Mouse (Mus musculus): ENCODE results near the gene Rreb1. TPM values are rescaled to one million over a fixed set of nuclear protein-coding genes. Genes with fewer than 3 reads are reported as not detected.

Gene Rreb1
- polyA plus RNA-seq, 1 experiment, result 6.0 TPM

DNA sequence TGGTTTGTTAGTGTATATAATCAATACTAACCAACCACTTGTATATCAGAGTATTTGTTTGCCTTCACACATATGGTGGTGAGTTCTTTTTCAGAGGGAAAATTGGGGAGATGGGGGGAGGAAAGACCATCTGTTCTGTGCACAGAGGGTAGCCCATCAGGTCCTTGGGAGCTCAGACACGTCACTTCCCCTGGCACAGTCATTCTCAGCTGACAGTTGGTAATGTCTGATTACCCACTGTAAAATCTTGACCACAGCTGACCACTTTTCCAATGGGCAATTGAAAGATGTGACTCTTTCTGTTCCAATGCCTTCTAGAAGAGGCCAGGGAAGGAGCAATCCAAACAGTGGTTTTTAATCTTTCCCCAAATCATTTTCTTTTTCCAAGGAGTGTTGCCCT, 101.8 kb downstream of the Rreb1 start:
- TF ChIP-seq MYOD1 (IDR thresholded peaks at IDR 0.05; ENCODE audit: control insufficient read depth, insufficient read length, low read depth) (peak; percentile 59), USF1 (IDR thresholded peaks at IDR 0.05; ENCODE audit: low read depth) (no peak)
- Histone ChIP-seq H3K4me3 (ENCODE audit: insufficient read depth, poor library complexity, severe bottlenecking) (no peak overlapping the region), H3K36me3 (ENCODE audit: control insufficient read depth, insufficient read depth) (no peaks in the 10 kb centered on the region), H3ac (ENCODE audit: control insufficient read depth, insufficient read length, low read depth) (no peak overlapping the region), H3K27me3 (ENCODE audit: control insufficient read depth, insufficient read depth, insufficient read length) (no peaks in the 10 kb centered on the region), H3K79me3 (ENCODE audit: low read depth) (peaks cover 65% of the 10 kb centered on the region), H3K79me2 (ENCODE audit: control insufficient read depth, insufficient read depth) (peaks cover 99% of the 10 kb centered on the region)

DNA sequence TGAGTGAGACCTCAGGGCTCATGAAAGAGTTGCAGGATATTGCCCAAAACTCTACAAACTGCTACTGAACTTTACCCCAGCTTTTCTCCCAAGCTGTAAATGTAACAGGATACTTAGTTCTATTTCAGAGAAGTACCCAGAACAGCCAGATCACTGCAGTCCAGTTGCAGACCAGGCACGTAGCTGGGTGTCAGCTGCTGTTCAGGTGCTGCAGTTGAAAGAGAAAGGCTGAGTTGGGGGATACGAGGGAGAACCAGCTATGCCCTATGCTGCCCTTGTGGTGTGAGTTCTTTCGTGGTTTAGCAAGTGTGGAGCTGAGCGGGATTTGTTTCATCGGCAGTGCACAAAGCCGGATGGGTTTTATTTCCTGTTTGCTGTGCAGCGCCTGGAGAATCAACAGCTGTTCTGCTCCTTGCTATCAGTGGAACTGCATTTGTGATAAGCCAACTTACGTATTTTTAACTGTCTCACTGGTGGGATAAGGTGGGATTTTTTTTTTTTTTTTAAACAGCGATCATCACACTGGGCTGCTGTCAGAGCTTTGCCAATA, 102.5 kb downstream of the Rreb1 start:
- Histone ChIP-seq H3K36me3 (ENCODE audit: control insufficient read depth, insufficient read depth) (no peaks in the 10 kb centered on the region), H3K4me3 (ENCODE audit: insufficient read depth, poor library complexity, severe bottlenecking) (no peak overlapping the region), H3ac (ENCODE audit: control insufficient read depth, insufficient read length, low read depth) (no peak overlapping the region), H3K79me3 (ENCODE audit: low read depth) (peaks cover 63% of the 10 kb centered on the region), H3K27me3 (ENCODE audit: control insufficient read depth, insufficient read depth, insufficient read length) (no peaks in the 10 kb centered on the region), H3K79me2 (ENCODE audit: control insufficient read depth, insufficient read depth) (peaks cover 99% of the 10 kb centered on the region)
- TF ChIP-seq MYOD1 (IDR thresholded peaks at IDR 0.05; ENCODE audit: control insufficient read depth, insufficient read length, low read depth) (peak; percentile 42), CEBPB (IDR thresholded peaks at IDR 0.05; ENCODE audit: low read depth) (no peak), USF1 (IDR thresholded peaks at IDR 0.05; ENCODE audit: low read depth) (no peak)

DNA sequence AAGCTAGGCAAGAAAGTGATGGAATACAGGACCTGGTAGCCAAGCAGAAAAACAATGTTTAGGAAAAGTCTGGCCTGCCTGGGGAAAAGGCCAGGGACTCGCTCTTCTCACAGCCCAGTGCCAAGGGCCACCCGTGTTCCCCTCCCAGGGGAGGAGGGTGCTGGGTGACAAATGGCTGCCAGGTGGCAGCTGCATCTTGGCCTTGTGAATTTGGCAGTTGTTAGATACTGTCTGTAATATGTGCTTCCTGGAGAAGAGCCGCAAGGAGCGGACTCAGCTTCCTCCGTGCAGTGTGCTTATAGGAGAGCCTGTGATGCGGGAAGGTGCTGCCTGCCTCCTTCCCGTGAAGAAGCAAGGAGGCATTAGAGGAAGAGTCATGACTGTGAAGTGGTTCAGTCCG, 104.3 kb downstream of the Rreb1 start:
- Histone ChIP-seq H3K4me3 (ENCODE audit: insufficient read depth, poor library complexity, severe bottlenecking) (no peak overlapping the region), H3K79me2 (ENCODE audit: control insufficient read depth, insufficient read depth) (peaks cover 90% of the 10 kb centered on the region), H3K79me3 (ENCODE audit: low read depth) (peaks cover 58% of the 10 kb centered on the region), H3K27me3 (ENCODE audit: control insufficient read depth, insufficient read depth, insufficient read length) (no peaks in the 10 kb centered on the region), H3K36me3 (ENCODE audit: control insufficient read depth, insufficient read depth) (no peaks in the 10 kb centered on the region), H3ac (ENCODE audit: control insufficient read depth, insufficient read length, low read depth) (no peak overlapping the region)
- TF ChIP-seq MYOD1 (IDR thresholded peaks at IDR 0.05; ENCODE audit: control insufficient read depth, insufficient read length, low read depth) (no peak), FOSL1 (IDR thresholded peaks at IDR 0.05; ENCODE audit: insufficient read depth, low read length, poor library complexity, severe bottlenecking) (no peak), CTCF (IDR thresholded peaks at IDR 0.05; ENCODE audit: control insufficient read depth, insufficient read depth, insufficient read length) (no peak), USF1 (IDR thresholded peaks at IDR 0.05; ENCODE audit: low read depth) (no peak), MAX (IDR thresholded peaks at IDR 0.05) (no peak), MYOG (IDR thresholded peaks at IDR 0.05; ENCODE audit: control insufficient read depth, extremely low read depth, insufficient read length) (no peak), CEBPB (IDR thresholded peaks at IDR 0.05; ENCODE audit: low read depth) (no peak)

DNA sequence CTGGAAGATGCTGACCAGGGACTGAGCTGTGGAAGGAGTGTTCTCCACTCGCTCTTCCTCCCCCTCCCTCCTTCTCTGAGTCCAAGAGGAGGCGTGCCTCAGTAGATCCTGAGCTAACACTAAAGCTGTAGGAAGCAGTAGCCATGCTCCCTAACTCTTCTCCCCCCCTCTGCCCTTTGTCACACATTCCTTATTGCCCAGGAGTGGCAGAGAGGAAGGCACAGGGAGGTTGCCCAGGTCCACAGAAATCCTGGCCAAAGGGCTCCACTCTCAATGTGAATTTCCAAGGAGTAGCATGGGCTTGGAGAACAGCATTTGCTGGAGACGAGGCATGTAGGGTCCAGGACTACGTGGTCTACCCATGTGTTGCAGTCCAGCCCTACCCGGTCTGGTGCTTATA, 104.8 kb downstream of the Rreb1 start:
- Histone ChIP-seq H3K36me3 (ENCODE audit: control insufficient read depth, insufficient read depth) (no peaks in the 10 kb centered on the region), H3ac (ENCODE audit: control insufficient read depth, insufficient read length, low read depth) (no peak overlapping the region), H3K79me2 (ENCODE audit: control insufficient read depth, insufficient read depth) (peaks cover 85% of the 10 kb centered on the region), H3K79me3 (ENCODE audit: low read depth) (peaks cover 53% of the 10 kb centered on the region), H3K27me3 (ENCODE audit: control insufficient read depth, insufficient read depth, insufficient read length) (no peaks in the 10 kb centered on the region), H3K4me3 (ENCODE audit: insufficient read depth, poor library complexity, severe bottlenecking) (no peak overlapping the region)
- no peak for TF ChIP-seq FOSL1 (IDR thresholded peaks at IDR 0.05; ENCODE audit: insufficient read depth, low read length, poor library complexity, severe bottlenecking)
- no peak for TF ChIP-seq CTCF (IDR thresholded peaks at IDR 0.05; ENCODE audit: control insufficient read depth, insufficient read depth, insufficient read length)
- TF ChIP-seq MAX (IDR thresholded peaks at IDR 0.05), result no peak
- no peak for TF ChIP-seq MYOD1 (IDR thresholded peaks at IDR 0.05; ENCODE audit: control insufficient read depth, insufficient read length, low read depth)
- no peak for TF ChIP-seq MYOG (IDR thresholded peaks at IDR 0.05; ENCODE audit: control insufficient read depth, extremely low read depth, insufficient read length)
- TF ChIP-seq USF1 (IDR thresholded peaks at IDR 0.05; ENCODE audit: low read depth), result no peak
- TF ChIP-seq CEBPB (IDR thresholded peaks at IDR 0.05; ENCODE audit: low read depth), result no peak

DNA sequence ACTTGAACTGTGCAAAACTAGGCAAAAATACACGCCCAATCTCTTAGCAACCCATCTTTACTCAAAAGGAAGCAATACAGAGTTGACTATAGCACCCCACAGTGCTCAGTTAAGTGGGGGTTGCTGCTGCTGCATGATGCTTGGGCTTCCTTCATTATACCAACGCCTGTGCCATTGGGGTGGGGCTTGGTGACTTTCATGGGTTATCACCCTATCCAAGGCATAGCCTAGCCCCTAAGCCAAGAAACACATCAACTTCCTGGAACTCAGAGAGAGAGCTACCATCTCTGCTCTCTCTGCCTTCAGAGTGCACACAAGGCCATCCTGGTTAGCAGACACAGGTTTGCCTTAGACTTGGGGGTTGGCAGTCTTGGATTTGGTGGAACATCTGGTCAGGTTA, 107.2 kb downstream of the Rreb1 start:
- no peak for TF ChIP-seq MYOG (IDR thresholded peaks at IDR 0.05; ENCODE audit: control insufficient read depth, extremely low read depth, insufficient read length)
- TF ChIP-seq MAX (IDR thresholded peaks at IDR 0.05), result no peak
- TF ChIP-seq CTCF (IDR thresholded peaks at IDR 0.05; ENCODE audit: control insufficient read depth, insufficient read depth, insufficient read length), result no peak
- H3K79me3 ChIP-seq (ENCODE audit: low read depth), result peaks cover 41% of the 10 kb centered on the region
- no peak overlapping the region for H3ac ChIP-seq (ENCODE audit: control insufficient read depth, insufficient read length, low read depth)

DNA sequence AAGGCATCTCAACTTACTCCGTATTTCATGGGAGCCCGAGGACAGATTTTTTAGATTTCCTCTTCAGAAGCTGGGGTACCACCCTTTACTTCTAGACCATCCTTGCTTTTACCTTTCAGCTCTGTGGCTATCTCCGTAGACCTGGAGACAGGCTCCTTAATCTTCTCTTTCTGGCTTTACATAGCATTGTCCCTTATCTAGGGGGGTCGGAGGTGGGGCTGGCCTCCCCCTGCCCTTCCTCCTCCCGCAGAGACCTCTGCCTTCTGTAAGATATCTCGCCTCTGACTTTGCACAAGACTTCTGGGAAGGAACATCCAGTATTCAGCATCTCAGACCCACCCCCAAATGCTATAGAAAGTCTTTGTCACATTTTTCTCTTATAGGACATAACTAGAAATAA, 107.8 kb downstream of the Rreb1 start:
- H3K36me3 ChIP-seq (ENCODE audit: control insufficient read depth, insufficient read depth), result peaks cover 10% of the 10 kb centered on the region
- H3K27me3 ChIP-seq (ENCODE audit: control insufficient read depth, insufficient read depth, insufficient read length), result no peaks in the 10 kb centered on the region
- peaks cover 39% of the 10 kb centered on the region for H3K79me3 ChIP-seq (ENCODE audit: low read depth)
- TF ChIP-seq CEBPB (IDR thresholded peaks at IDR 0.05; ENCODE audit: low read depth), result no peak
- no peak for TF ChIP-seq USF1 (IDR thresholded peaks at IDR 0.05; ENCODE audit: low read depth)
- no peak for TF ChIP-seq CTCF (IDR thresholded peaks at IDR 0.05; ENCODE audit: control insufficient read depth, insufficient read depth, insufficient read length)
- no peak for TF ChIP-seq FOSL1 (IDR thresholded peaks at IDR 0.05; ENCODE audit: insufficient read depth, low read length, poor library complexity, severe bottlenecking)
- no peak for TF ChIP-seq MAX (IDR thresholded peaks at IDR 0.05)
- TF ChIP-seq MYOG (IDR thresholded peaks at IDR 0.05; ENCODE audit: control insufficient read depth, extremely low read depth, insufficient read length), result no peak
- no peak for TF ChIP-seq MYOD1 (IDR thresholded peaks at IDR 0.05; ENCODE audit: control insufficient read depth, insufficient read length, low read depth)
- no peak overlapping the region for H3K4me3 ChIP-seq (ENCODE audit: insufficient read depth, poor library complexity, severe bottlenecking)
- H3ac ChIP-seq (ENCODE audit: control insufficient read depth, insufficient read length, low read depth), result no peak overlapping the region
- H3K79me2 ChIP-seq (ENCODE audit: control insufficient read depth, insufficient read depth), result peaks cover 55% of the 10 kb centered on the region

More for the DNA sequence above, 107.2 kb downstream of the Rreb1 start:
- Histone ChIP-seq H3K79me2 (ENCODE audit: control insufficient read depth, insufficient read depth) (peaks cover 62% of the 10 kb centered on the region), H3K4me3 (ENCODE audit: insufficient read depth, poor library complexity, severe bottlenecking) (no peak overlapping the region), H3K27me3 (ENCODE audit: control insufficient read depth, insufficient read depth, insufficient read length) (no peaks in the 10 kb centered on the region), H3K36me3 (ENCODE audit: control insufficient read depth, insufficient read depth) (peaks cover 10% of the 10 kb centered on the region)

Data from C2C12 (cell line).